Mouse (Mus musculus) adrenal gland, postnatal 25 days (tissue): Measurements from ENCODE around the gene Ewsr1. TPM values are rescaled to one million over a fixed set of nuclear protein-coding genes. Genes with fewer than 3 reads are reported as not detected.

Experiments used
- microRNA-seq, 2 experiments: library from miRNA; unstranded; fragments of <30 nt; microRNA quantifications; one replicate each; pipeline ENCODE4 v1.2.0; 2021
- total RNA-seq: library from RNA; stranded (reverse); gene quantifications from 2 replicates; pipeline ENCODE4 v1.2.3, GENCODE M21; 2021

Ewsr1 gene
- total RNA-seq, 1 experiment from 2014 or later = 374 TPM

Small RNA genes lying within 50 kb of the gene (microRNA-seq; reads per million reads assigned to microRNA genes)
- 0 reads per million in 2 experiments for gene Gm47296

Other genes with a start within 250 kb of the Ewsr1 start
- 160 and 207 TPM in 2 replicates for gene Nf2, start 249.7 kb downstream of the Ewsr1 start, total RNA-seq
- gene Nipsnap1, start 225.3 kb downstream of the Ewsr1 start, total RNA-seq = 27.5 and 29.2 TPM in 2 replicates
- 33.3 and 36.7 TPM in 2 replicates for gene Thoc5, start 203.9 kb downstream of the Ewsr1 start, total RNA-seq
- gene Nefh, start 151.2 kb downstream of the Ewsr1 start, total RNA-seq = 0.88 and 1.1 TPM in 2 replicates
- 59.8 and 68.0 TPM in 2 replicates for gene Ap1b1, start 112.4 kb downstream of the Ewsr1 start, total RNA-seq
- gene Rasl10a, start 41.1 kb downstream of the Ewsr1 start, total RNA-seq = 0.39 TPM in 1 of 2 replicates, not detected in the other
- 42.4 and 46.1 TPM in 2 replicates for gene Gas2l1, start 33.9 kb downstream of the Ewsr1 start, total RNA-seq
- 18.8 and 27.9 TPM in 2 replicates for gene Rhbdd3, start 340 bp downstream of the Ewsr1 start, total RNA-seq
- gene Emid1, start 53.0 kb upstream of the Ewsr1 start, total RNA-seq = 5.9 and 9.4 TPM in 2 replicates
- 17.6 and 23.1 TPM in 2 replicates for gene Kremen1, start 162.3 kb upstream of the Ewsr1 start, total RNA-seq